9 mouse cellular contexts compared by ENCODE assay signal in the genomic region with DNA sequence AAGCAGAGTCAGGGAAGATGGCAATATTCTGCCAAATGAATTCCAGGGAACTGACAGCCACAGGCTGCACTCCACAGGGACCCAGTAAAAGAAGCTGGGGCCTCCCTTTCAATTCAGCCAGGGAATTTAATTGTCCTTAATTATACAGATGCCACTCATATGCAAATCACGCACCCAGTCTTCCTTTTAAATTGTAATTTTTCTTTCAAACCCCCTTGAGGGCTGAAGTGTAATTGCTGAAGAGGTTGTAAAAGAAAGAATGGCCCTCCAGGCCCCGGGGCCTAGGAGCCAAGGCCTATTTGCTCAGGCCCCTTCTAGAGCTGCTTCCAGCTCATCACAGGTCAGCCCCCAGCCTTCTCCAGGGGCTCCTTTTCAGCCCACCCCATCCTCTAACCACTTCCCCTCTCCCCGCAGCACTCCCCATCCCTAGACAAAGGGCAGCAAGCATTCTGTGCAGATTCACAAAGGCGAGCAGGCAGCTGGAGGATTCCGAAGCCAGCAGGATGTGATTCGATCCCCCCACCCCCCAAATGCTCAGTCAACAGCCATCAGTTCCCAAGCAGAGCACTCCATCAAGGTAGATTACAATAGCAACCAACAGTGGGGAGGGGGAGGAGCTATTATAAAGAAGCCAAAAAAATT. TPM values are rescaled to one million over a fixed set of nuclear protein-coding genes. Genes with fewer than 3 reads are reported as not detected.
DNase-seq lines count a peak whose midpoint lies in the region; ATAC-seq and TF ChIP-seq lines count a peak whose summit lies in the region.
"Had no signal": no experiment of that assay in that cellular context is flagged by ENCODE, and none has a peak within 500 bp of the region (broad histone marks: within the 10 kb centered on the region; RNA-seq: fewer than 3 reads in every experiment).

No protein-coding gene starts in this region.

- peak; percentile 67 for TF ChIP-seq CTCF in layer of hippocampus, adult 2 months (conservative IDR thresholded peaks at IDR 0.05)

- no peak overlapping the region for H3K9ac ChIP-seq in forebrain, embryonic 15.5 days (replicated peaks)
- peak overlapping the region; percentile 34; the same call in 1 of the 2 replicates for H3K9ac ChIP-seq in midbrain, embryonic 14.5 days (replicated peaks; ENCODE audit: low read length)

- peak overlapping the region; percentile 49; the same call in 1 of the 2 replicates for H3K27ac ChIP-seq in layer of hippocampus, adult 2 months
- peak overlapping the region; percentile 96 for H3K27ac ChIP-seq in forebrain, embryonic 15.5 days (replicated peaks)
- H3K27ac ChIP-seq in midbrain, embryonic 14.5 days (replicated peaks; ENCODE audit: low read depth, low read length) = peak overlapping the region; percentile 93

- no peaks in the 10 kb centered on the region for H3K36me3 ChIP-seq in forebrain, embryonic 15.5 days
- H3K36me3 ChIP-seq in midbrain, embryonic 14.5 days (ENCODE audit: control insufficient read depth, insufficient read depth, low read length) = no peaks in the 10 kb centered on the region

- H3K9me3 ChIP-seq in forebrain, embryonic 15.5 days = no peaks in the 10 kb centered on the region
- H3K9me3 ChIP-seq in midbrain, embryonic 14.5 days (ENCODE audit: control insufficient read depth, low read length) = no peaks in the 10 kb centered on the region
- H3K9me3 ChIP-seq: G1E had no signal

- no peaks in the 10 kb centered on the region for H3K27me3 ChIP-seq in forebrain, embryonic 15.5 days
- H3K27me3 ChIP-seq in midbrain, embryonic 14.5 days (ENCODE audit: control insufficient read depth, insufficient read depth, low read length) = no peaks in the 10 kb centered on the region

- H3K4me1 ChIP-seq in forebrain, embryonic 15.5 days = peaks cover 96% of the 10 kb centered on the region
- H3K4me1 ChIP-seq in midbrain, embryonic 14.5 days (ENCODE audit: control insufficient read depth, insufficient read depth, low read length) = peaks cover 73% of the 10 kb centered on the region

- no peak overlapping the region for H3K4me3 ChIP-seq in layer of hippocampus, adult 2 months
- no peak overlapping the region for H3K4me3 ChIP-seq in forebrain, embryonic 15.5 days
- no peak overlapping the region for H3K4me3 ChIP-seq in midbrain, embryonic 14.5 days (replicated peaks; ENCODE audit: low read depth, low read length)

- peak in 1 of 2 experiments; percentile 41 for DNase-seq in layer of hippocampus, adult 2 months (ENCODE audit: low spot score in 2 of 2)
- DNase-seq in layer of hippocampus, adult 11-12 months (ENCODE audit: low spot score) = no peak
- peak; percentile 91 for DNase-seq in ZHBTc4 (ENCODE audit: low read depth, low spot score)
- DNase-seq in midbrain, embryonic 14.5 days = peak; percentile 83
- no peak for DNase-seq in lung, postnatal 4 days
- DNase-seq in kidney, adult 8-10 months = no peak

- WGBS in forebrain, embryonic 15.5 days = 2% methylated on average over 6 of the region's 6 CpGs
- under 1% methylated on average over 6 of the region's 6 CpGs for WGBS in midbrain, embryonic 14.5 days

- H3K4me2 ChIP-seq in forebrain, embryonic 15.5 days (replicated peaks) = peak overlapping the region; percentile 16; the same call in 1 of the 2 replicates
- peak overlapping the region; percentile 24 for H3K4me2 ChIP-seq in midbrain, embryonic 14.5 days (ENCODE audit: low read length)

- ATAC-seq in forebrain, embryonic 15.5 days (replicated peaks) = peak; percentile 92
- ATAC-seq in midbrain, embryonic 14.5 days (ENCODE audit: low FRiP score, low TSS enrichment) = peak; percentile 88
- no peak for ATAC-seq in granulocyte monocyte progenitor cell, adult 5-6 weeks (replicated peaks; ENCODE audit: poor library complexity, severe bottlenecking)

RNA-seq across cellular contexts. Expression of gene Tmem131l, which starts 59.6 kb away (rescaled TPM):
- total RNA-seq in layer of hippocampus, adult 2 months (2021) = 10 to 100 TPM; 27.4 to 36.5 TPM
- 125 and 130 TPM in 2 replicates for polyA plus RNA-seq in forebrain, embryonic 15.5 days (2015; fragmentation: Nextera tagmentation; extraction: Ambion mirVana)
- polyA plus RNA-seq in midbrain, embryonic 14.5 days (2014; fragmentation: Nextera tagmentation; extraction: Ambion mirVana) = 89.4 and 90.7 TPM in 2 replicates
- 80.9 and 108 TPM in 2 replicates for total RNA-seq in granulocyte monocyte progenitor cell, adult 5-6 weeks (2014; fragmentation: Nextera tagmentation)
- total RNA-seq in granulocyte monocyte progenitor cell, adult 5-6 weeks (2017) = 25.6 and 31.9 TPM in 2 replicates

Comparison
In these comparisons a context has a peak if more than half of its experiments do, and no peak if none do; other contexts are left out.
1. DNase-seq: peak in ZHBTc4 (single experiment) and midbrain, embryonic 14.5 days (single experiment); none in layer of hippocampus, adult 11-12 months (single experiment), lung, postnatal 4 days (0 of 2) and kidney, adult 8-10 months (0 of 2).
2. Peak in every context shown above with its lines, with median percentiles within 50 percentile points of each other: H3K27ac ChIP-seq.